Mouse (Mus musculus) cerebellum, adult 2 months (tissue): ENCODE results near the gene Gab3.
A peak's percentile ranks its signal among the peaks of the same experiment; 100 is the strongest.

ENCODE experiments used
- CTCF ChIP-seq: fragments of 200-500 bp; IDR thresholded peaks from 2 replicates; pipeline ENCODE4 v1.5.1; 2011; ENCODE audit warnings: low read depth, mild to moderate bottlenecking, control low read depth, low read length, moderate library complexity, borderline replicate concordance; ENCODE audit not compliant: insufficient read depth
- POLR2A ChIP-seq: fragments of 200-500 bp; IDR thresholded peaks from 2 replicates; pipeline ENCODE4 v1.6.1; 2011; ENCODE audit warnings: low read length, control low read depth, borderline replicate concordance; ENCODE audit not compliant: insufficient read depth

DNA sequence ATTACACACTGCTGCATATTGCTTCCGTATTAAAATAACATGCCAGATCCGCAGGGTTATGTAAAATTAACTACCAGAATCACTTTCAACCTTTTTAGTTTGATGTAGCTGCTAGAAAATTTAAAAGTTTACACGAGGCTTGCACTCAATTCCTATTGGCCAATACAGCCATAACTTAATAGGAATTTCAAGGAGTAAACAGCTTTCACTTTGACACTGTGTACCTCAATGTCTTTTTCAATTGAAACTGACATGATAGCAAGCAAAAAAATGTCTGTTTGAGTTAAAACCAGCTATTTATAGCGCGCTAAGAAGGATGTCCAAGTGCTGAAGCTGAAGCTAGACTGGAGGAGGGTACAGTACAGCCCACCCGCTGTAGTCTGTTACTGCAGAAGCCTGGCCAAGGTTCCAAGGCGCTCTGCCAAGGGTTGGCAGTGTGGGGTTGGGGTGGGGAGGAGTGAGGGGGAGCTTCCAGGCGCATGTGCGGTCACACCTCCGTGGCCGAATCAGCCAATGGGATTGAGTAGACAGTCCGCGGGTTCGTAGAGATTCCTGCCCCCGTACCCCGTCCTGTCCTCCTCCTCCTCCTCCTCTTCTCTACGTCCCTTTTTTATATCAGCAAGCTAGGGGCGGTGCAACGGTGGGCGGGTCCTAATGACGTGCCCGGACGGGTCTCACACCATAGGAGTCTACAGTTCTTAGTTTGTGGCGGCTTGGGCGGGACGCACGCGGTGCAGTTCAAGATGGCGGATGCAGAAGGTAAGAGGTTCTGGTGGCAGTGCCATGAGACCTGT lies 10.3 kb upstream of the Gab3 start, which contains the start of gene Dkc1:
- TF ChIP-seq POLR2A (peak; percentile 51; the same call in 1 of the 2 replicates), CTCF (no peak)
